Mouse (Mus musculus) liver, embryonic 11.5 days (tissue): ENCODE results near the gene Spock1. TPM values are rescaled to one million over a fixed set of nuclear protein-coding genes. Genes with fewer than 3 reads are reported as not detected.

Source experiments
- ATAC-seq: fragments of 200-750 bp; cut with Nextera tagmentation; replicated peaks from 2 replicates; pipeline ENCODE4 v1.8.0; 2017; ENCODE audit warnings: moderate number of reproducible peaks, mild to moderate bottlenecking, moderate TSS enrichment, moderate library complexity; ENCODE audit not compliant: low FRiP score
- DNase-seq: peaks from one replicate; pipeline ENCODE4 v3.0.0-alpha.2; 2017; ENCODE audit warnings: low spot score
- H3K27ac ChIP-seq: fragments of 300-500 bp; sonication (generic); 2 replicates; pipeline ENCODE4 v1.5.1; 2014; ENCODE audit warnings: mild to moderate bottlenecking, low read depth, low read length, control low read depth
- H3K27me3 ChIP-seq: fragments of 300-500 bp; sonication (generic); replicated peaks from 2 replicates; pipeline ENCODE4 v1.6.1; 2014; ENCODE audit warnings: low read length, mixed read lengths; ENCODE audit not compliant: control insufficient read depth, insufficient read depth
- H3K36me3 ChIP-seq: fragments of 300-500 bp; sonication (generic); 2 replicates; pipeline ENCODE4 v1.6.1; 2014; ENCODE audit warnings: mild to moderate bottlenecking, low read length, moderate library complexity, mixed read lengths; ENCODE audit not compliant: control insufficient read depth, insufficient read depth
- H3K4me1 ChIP-seq: fragments of 300-500 bp; sonication (generic); replicated peaks from 2 replicates; pipeline ENCODE4 v1.6.1; 2014; ENCODE audit warnings: low read length, mixed read lengths; ENCODE audit not compliant: control insufficient read depth, insufficient read depth
- H3K4me2 ChIP-seq: fragments of 300-500 bp; sonication (generic); 2 replicates; pipeline ENCODE4 v1.6.1; 2014; ENCODE audit warnings: mild to moderate bottlenecking, control low read depth, moderate library complexity
- H3K4me3 ChIP-seq: fragments of 300-500 bp; sonication (generic); 2 replicates; pipeline ENCODE4 v1.5.1; 2014; ENCODE audit warnings: low read depth, low read length, control low read depth
- H3K9ac ChIP-seq: fragments of 300-500 bp; sonication (generic); 2 replicates; pipeline ENCODE4 v1.6.1; 2014; ENCODE audit warnings: low read depth, low read length, control low read depth
- H3K9me3 ChIP-seq: fragments of 300-500 bp; sonication (generic); 2 replicates; pipeline ENCODE4 v1.6.1; 2016; ENCODE audit warnings: low read length, inconsistent platforms, mixed read lengths; ENCODE audit not compliant: control insufficient read depth
- WGBS: fragments of 180-500 bp; shearing (Covaris S2); extraction: QIAGEN DNeasy Blood & Tissue Kit; methylation state at CpG from one replicate; pipeline ENCODE4 v1.1.7; 2014; 5-methylcytosine and 5-hydroxymethylcytosine counted together
- polyA plus RNA-seq: library from polyadenylated mRNA; unstranded; fragments of >200 nt; fragmentation: Nextera tagmentation; extraction: Ambion mirVana; gene quantifications from 2 replicates; pipeline ENCODE4 v1.2.1, GENCODE M21; 2014

The Spock1 gene
- polyA plus RNA-seq, 1 experiment from 2014 or later = 1.2 TPM

DNA sequence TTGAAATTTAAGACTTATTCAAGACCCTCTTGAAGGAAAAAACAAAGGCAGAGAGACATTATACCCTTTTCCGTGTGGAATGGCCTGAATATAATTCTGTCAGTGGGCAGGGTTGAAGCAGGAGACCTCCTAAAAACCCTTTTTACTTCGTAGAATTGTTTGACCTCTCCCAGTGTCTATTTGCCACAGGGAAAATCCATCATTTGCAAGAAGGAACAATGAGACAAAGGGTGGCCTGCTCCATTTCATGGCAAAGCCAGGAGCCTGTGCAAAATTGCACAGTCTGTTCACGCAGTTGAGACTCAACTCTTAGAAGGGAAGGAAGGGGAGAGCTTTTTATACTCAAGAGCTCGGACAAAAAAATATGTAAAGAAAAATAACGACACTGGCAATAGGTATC lies 22.6 kb upstream of the Spock1 start:
- no peak overlapping the region for H3K4me3 ChIP-seq
- no peaks in the 10 kb centered on the region for H3K4me1 ChIP-seq
- H3K9ac ChIP-seq = no peak overlapping the region
- no peaks in the 10 kb centered on the region for H3K36me3 ChIP-seq
- H3K4me2 ChIP-seq = no peak overlapping the region
- WGBS = 65% methylated on average over 5 of the region's 5 CpGs
- H3K9me3 ChIP-seq = no peaks in the 10 kb centered on the region
- no peak overlapping the region for H3K27ac ChIP-seq
- H3K27me3 ChIP-seq = no peaks in the 10 kb centered on the region
- DNase-seq (no peak), ATAC-seq (no peak)

GRCm38 (mm10) chr13:57930283-57930682 lies 22.2 kb upstream of the Spock1 start:
- no peaks in the 10 kb centered on the region for H3K27me3 ChIP-seq
- no peak overlapping the region for H3K4me2 ChIP-seq
- DNase-seq = no peak
- WGBS = 53% methylated on average over 2 of the region's 2 CpGs
- no peak overlapping the region for H3K27ac ChIP-seq
- no peaks in the 10 kb centered on the region for H3K9me3 ChIP-seq
- ATAC-seq = no peak
- H3K4me3 ChIP-seq = no peak overlapping the region
- H3K4me1 ChIP-seq = no peaks in the 10 kb centered on the region
- no peak overlapping the region for H3K9ac ChIP-seq
- no peaks in the 10 kb centered on the region for H3K36me3 ChIP-seq

GRCm38 (mm10) chr13:57919947-57920346 lies 11.8 kb upstream of the Spock1 start:
- Histone ChIP-seq H3K4me2 (no peak overlapping the region), H3K9me3 (no peaks in the 10 kb centered on the region), H3K4me1 (no peaks in the 10 kb centered on the region), H3K27ac (no peak overlapping the region), H3K4me3 (no peak overlapping the region), H3K27me3 (no peaks in the 10 kb centered on the region), H3K9ac (no peak overlapping the region), H3K36me3 (no peaks in the 10 kb centered on the region)
- DNase-seq = no peak
- no peak for ATAC-seq
- 72% methylated on average over 4 of the region's 4 CpGs for WGBS

DNA sequence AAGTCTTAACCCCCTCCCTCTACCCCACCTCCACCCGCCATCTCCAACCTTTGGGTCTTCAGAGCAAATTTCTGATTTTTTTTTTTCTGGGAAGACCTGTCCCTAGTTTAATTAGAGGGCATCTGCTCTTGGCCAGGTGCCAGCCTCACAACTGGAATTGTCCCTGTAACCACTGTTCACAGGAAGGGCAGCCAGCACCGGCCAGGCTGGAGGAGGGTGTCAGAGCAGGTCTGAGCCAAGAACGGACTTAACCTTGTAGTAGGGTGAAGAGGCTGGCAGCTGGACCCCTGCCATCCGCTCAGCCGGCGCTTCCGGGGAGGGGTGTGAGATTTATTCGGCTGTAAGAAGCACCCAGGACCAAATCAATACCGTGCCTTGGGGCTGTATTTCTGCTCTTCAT lies 3.0 kb upstream of the Spock1 start:
- 81% methylated on average over 9 of the region's 9 CpGs for WGBS
- H3K4me2 ChIP-seq = no peak overlapping the region
- ATAC-seq = no peak

DNA sequence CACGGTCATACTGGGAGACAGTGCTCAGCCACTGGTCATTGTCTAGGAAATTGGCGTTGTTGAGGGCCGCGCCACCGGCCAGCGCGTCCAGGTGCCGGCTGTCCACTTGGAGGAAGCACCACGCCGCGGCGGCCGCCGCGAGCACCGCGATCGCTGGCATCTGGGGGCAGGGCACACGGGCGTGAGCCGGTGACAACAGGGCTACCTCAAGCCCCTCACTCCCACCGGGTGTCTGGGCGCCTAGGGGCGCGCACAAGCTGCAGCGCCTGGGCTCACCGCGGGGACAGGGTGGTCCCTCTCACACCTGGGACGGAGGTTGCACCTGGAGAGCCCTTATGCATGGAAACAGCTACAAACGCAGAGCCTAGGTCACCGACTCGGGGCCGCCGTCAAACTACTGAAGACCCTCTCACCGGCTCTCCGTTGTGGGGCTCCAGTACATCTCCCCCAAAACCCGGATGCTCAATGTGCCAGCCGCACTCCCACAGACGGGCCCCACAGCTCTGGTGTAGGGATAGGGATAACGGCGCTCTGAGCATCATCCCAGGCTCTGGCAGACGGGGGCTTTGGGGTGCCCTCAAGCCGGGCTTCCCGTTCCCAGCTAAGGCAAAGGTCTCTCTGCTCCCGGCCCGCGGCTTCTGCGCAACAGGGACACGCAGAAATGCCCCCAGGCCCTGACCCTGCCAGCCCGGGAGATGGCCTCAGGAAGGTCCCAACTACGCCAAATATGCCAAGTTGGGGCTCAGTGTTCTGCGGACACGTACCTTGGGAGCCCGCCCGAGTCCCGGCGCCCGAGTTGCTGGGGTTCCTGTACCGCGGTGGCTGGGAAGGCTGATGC lies 485 bp downstream of the Spock1 start:
- Histone ChIP-seq H3K27me3 (peaks cover 18% of the 10 kb centered on the region), H3K9me3 (no peaks in the 10 kb centered on the region), H3K4me2 (peak overlapping the region; percentile 62), H3K4me1 (no peaks in the 10 kb centered on the region), H3K36me3 (no peaks in the 10 kb centered on the region), H3K9ac (no peak overlapping the region), H3K4me3 (peak overlapping the region; percentile 38), H3K27ac (no peak overlapping the region)
- 5% methylated on average over 60 of the region's 60 CpGs for WGBS
- ATAC-seq (no peak), DNase-seq (peak; percentile 32)

More for the DNA sequence above, 3.0 kb upstream of the Spock1 start:
- H3K27ac ChIP-seq = no peak overlapping the region
- H3K36me3 ChIP-seq = no peaks in the 10 kb centered on the region
- no peak overlapping the region for H3K9ac ChIP-seq
- no peak overlapping the region for H3K4me3 ChIP-seq
- H3K4me1 ChIP-seq = no peaks in the 10 kb centered on the region
- no peak for DNase-seq
- H3K27me3 ChIP-seq = peaks cover 18% of the 10 kb centered on the region
- H3K9me3 ChIP-seq = no peaks in the 10 kb centered on the region

DNA sequence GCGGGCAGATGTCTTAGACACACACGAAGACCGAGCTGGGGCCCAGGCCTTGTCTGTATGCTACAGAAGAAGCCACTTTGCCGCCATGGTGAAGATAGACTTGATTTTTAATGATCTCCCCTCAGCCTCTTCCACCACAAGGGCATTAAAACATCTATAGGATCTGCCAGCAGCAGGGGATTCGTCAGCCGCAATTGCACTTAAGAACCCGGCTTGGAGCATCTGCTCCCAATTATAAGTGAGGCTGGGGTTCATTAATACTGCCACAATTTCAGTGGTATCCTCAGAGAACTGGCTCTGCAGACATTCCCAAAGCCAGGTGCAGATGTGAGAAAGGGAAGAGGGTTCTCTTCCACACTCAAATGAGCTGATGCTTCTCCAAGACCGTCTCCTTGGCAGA lies 13.5 kb downstream of the Spock1 start:
- 76% methylated on average over 8 of the region's 8 CpGs for WGBS
- Histone ChIP-seq H3K27ac (no peak overlapping the region), H3K9ac (no peak overlapping the region), H3K27me3 (no peaks in the 10 kb centered on the region), H3K36me3 (no peaks in the 10 kb centered on the region), H3K4me1 (no peaks in the 10 kb centered on the region), H3K9me3 (no peaks in the 10 kb centered on the region), H3K4me2 (no peak overlapping the region), H3K4me3 (no peak overlapping the region)
- ATAC-seq (no peak), DNase-seq (no peak)

DNA sequence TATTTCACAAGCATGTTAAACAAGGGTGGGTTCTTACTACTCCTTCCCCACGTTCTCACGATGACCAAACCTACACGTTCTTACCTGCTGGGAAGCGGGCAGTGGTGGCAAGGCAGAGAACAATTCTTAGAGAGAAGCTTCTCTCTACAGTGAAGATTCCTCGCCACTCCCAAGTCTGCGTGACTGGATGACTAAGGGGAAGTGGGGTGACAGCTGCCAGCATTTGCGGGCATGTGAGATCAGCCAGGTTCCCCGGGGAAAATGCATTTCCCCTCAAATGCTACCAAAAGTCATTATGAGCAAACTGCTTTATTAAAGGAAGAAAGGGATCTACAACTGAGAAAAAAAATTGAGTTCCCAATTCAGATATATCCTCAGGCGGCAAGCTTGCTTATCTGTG lies 18.4 kb downstream of the Spock1 start:
- H3K27me3 ChIP-seq = no peaks in the 10 kb centered on the region
- H3K9ac ChIP-seq = no peak overlapping the region
- no peaks in the 10 kb centered on the region for H3K4me1 ChIP-seq
- no peaks in the 10 kb centered on the region for H3K9me3 ChIP-seq
- no peak overlapping the region for H3K4me2 ChIP-seq
- ATAC-seq = no peak
- H3K27ac ChIP-seq = no peak overlapping the region
- whole genome bisulfite sequencing = 63% methylated on average over 9 of the region's 9 CpGs
- H3K36me3 ChIP-seq = no peaks in the 10 kb centered on the region
- no peak overlapping the region for H3K4me3 ChIP-seq
- DNase-seq = no peak

GRCm38 (mm10) chr13:57889050-57889449 lies 19.1 kb downstream of the Spock1 start:
- H3K27me3 ChIP-seq = no peaks in the 10 kb centered on the region
- no peak overlapping the region for H3K4me3 ChIP-seq
- DNase-seq (no peak), ATAC-seq (no peak)
- H3K27ac ChIP-seq = no peak overlapping the region
- no peaks in the 10 kb centered on the region for H3K36me3 ChIP-seq
- no peaks in the 10 kb centered on the region for H3K4me1 ChIP-seq
- WGBS = 36% methylated on average over 6 of the region's 6 CpGs
- H3K4me2 ChIP-seq = no peak overlapping the region
- H3K9ac ChIP-seq = no peak overlapping the region
- H3K9me3 ChIP-seq = no peaks in the 10 kb centered on the region

- Histone ChIP-seq H3K4me1 (no peaks in the 10 kb centered on the region), H3K36me3 (no peaks in the 10 kb centered on the region), H3K27me3 (no peaks in the 10 kb centered on the region), H3K4me2 (no peak overlapping the region), H3K9ac (no peak overlapping the region), H3K4me3 (no peak overlapping the region), H3K9me3 (no peaks in the 10 kb centered on the region), H3K27ac (no peak overlapping the region)
- WGBS = 49% methylated on average over 4 of the region's 4 CpGs
- ATAC-seq (no peak), DNase-seq (no peak)
Measured at GRCm38 (mm10) chr13:57879817-57880216, 28.3 kb downstream of the Spock1 start.
